Mouse (Mus musculus): ENCODE data around the gene Zp3. TPM values are rescaled to one million over a fixed set of nuclear protein-coding genes. Genes with fewer than 3 reads are reported as not detected.
A peak's percentile ranks its signal among the peaks of the same experiment; 100 is the strongest.

The Zp3 gene
- polyA plus RNA-seq, 1 experiment from 2014 or later: 0.23 TPM

DNA sequence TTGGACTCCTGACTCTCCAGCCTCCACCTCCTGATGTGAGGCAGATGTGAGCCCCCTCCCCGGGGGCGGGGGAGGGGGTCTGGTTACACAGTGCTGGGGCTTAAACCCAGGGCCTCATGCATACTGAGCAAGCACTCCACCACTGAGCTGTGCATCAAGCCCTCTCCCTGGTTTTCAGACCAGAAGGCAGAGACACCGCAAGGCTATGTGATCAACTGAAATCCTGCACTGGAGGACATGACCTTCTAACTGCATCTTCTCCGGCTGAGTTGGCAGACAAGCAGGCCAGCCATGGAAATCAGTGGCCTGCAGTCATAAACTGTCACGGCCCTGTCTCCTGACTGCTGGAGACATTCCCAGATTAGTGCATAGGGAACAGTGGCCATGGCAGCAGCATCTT is 39.3 kb upstream of the Zp3 start:
- no peaks in the 10 kb centered on the region for H3K36me3 ChIP-seq (ENCODE audit: control insufficient read depth, insufficient read depth, low read length)
- no peaks in the 10 kb centered on the region for H3K9me3 ChIP-seq (replicated peaks; ENCODE audit: control insufficient read depth, low read length, poor library complexity, severe bottlenecking)
- H3K4me2 ChIP-seq (ENCODE audit: low read length): no peak overlapping the region
- H3K27me3 ChIP-seq (ENCODE audit: control insufficient read depth, insufficient read depth, low read depth, low read length): no peaks in the 10 kb centered on the region
- H3K27ac ChIP-seq (ENCODE audit: low read length): no peak overlapping the region
- 60% methylated on average over 5 of the region's 5 CpGs for WGBS
- no peak for ATAC-seq
- no peak overlapping the region for H3K4me3 ChIP-seq (ENCODE audit: low read depth, low read length)
- H3K9ac ChIP-seq (ENCODE audit: low read depth, low read length): no peak overlapping the region
- H3K4me1 ChIP-seq (ENCODE audit: control insufficient read depth, insufficient read depth, low read length): no peaks in the 10 kb centered on the region

DNA sequence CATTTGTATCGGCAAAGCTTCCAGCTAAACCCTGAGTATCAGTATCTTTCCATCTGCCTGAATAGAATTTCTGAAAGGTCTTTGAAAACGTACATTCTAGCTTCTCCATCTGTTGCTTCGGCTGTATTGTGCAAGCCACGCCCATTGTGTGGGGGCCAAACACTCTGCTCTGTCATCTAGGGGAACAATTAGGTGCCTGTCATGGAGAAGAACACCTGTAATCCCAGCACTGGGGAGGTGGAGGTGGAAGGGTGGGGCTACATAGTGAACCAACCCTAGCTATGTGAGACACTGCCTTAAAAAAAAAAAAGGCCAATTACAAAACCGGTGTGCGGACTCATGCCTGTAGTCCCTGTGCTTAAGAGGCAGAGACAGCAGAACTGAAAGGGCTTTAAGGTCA is 37.2 kb upstream of the Zp3 start:
- Histone ChIP-seq H3K4me1 (ENCODE audit: control insufficient read depth, insufficient read depth, low read length) (peaks cover 5% of the 10 kb centered on the region; the same call in 1 of the 2 replicates), H3K9ac (ENCODE audit: low read depth, low read length) (no peak overlapping the region), H3K27ac (ENCODE audit: low read length) (no peak overlapping the region), H3K4me3 (ENCODE audit: low read depth, low read length) (no peak overlapping the region), H3K36me3 (ENCODE audit: control insufficient read depth, insufficient read depth, low read length) (no peaks in the 10 kb centered on the region), H3K9me3 (replicated peaks; ENCODE audit: control insufficient read depth, low read length, poor library complexity, severe bottlenecking) (no peaks in the 10 kb centered on the region), H3K4me2 (ENCODE audit: low read length) (no peak overlapping the region), H3K27me3 (ENCODE audit: control insufficient read depth, insufficient read depth, low read depth, low read length) (no peaks in the 10 kb centered on the region)
- WGBS: 70% methylated on average over 6 of the region's 6 CpGs
- ATAC-seq: no peak

DNA sequence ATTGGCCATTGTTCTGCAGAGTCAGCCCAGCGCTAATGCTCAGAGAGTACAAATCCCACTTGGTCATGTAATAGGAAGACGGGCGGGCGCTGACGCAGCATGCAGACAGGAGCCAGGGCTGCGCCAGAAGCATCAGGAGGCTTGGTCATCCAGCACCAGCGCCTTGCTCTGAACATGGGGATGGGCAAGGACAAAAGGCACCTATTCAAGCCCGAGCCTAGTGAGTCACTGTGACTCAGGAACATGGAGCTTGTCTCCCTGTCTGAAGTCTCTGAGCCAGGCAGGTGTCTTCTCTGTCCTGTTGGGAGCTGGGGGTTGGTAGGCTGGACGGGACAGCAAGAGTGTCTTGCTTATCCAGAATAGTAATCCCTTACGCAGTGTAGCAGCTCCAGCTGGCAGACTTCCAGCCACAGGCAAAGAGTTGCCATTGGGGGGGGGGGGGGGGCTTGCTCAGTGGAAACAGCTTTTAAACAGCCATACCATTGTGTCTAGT is 33.9 kb upstream of the Zp3 start:
- H3K36me3 ChIP-seq (ENCODE audit: control insufficient read depth, insufficient read depth, low read length): no peaks in the 10 kb centered on the region
- WGBS: 38% methylated on average over 10 of the region's 10 CpGs
- no peak for ATAC-seq
- H3K27me3 ChIP-seq (ENCODE audit: control insufficient read depth, insufficient read depth, low read depth, low read length): no peaks in the 10 kb centered on the region
- no peak overlapping the region for H3K27ac ChIP-seq (ENCODE audit: low read length)
- H3K4me1 ChIP-seq (ENCODE audit: control insufficient read depth, insufficient read depth, low read length): peaks cover 5% of the 10 kb centered on the region; the same call in 1 of the 2 replicates
- no peak overlapping the region for H3K4me3 ChIP-seq (ENCODE audit: low read depth, low read length)
- H3K4me2 ChIP-seq (ENCODE audit: low read length): peak overlapping the region; percentile 33
- H3K9ac ChIP-seq (ENCODE audit: low read depth, low read length): peak overlapping the region; percentile 41; the same call in 1 of the 2 replicates
- no peaks in the 10 kb centered on the region for H3K9me3 ChIP-seq (replicated peaks; ENCODE audit: control insufficient read depth, low read length, poor library complexity, severe bottlenecking)

DNA sequence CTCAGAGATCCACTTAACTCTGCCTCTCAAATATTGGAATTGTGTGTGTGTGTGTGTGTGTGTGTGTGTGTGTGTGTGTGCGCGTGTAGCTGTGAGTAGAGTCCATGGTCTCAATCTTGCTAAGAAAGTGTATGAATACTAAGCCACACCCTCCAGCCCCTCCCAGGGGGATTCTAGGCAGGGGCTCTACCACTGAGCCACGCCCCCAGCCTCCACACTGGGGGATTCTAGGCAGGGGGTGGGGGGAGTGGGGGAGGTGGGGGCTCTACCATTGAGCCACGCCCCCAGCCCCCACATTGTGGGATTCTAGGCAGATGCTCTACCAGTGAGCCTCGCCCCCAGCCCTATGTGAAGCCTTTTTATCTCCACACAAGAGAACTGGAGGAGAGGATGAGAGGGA is 33.3 kb upstream of the Zp3 start:
- H3K27ac ChIP-seq (ENCODE audit: low read length): no peak overlapping the region
- ATAC-seq: no peak
- H3K4me1 ChIP-seq (ENCODE audit: control insufficient read depth, insufficient read depth, low read length): peaks cover 5% of the 10 kb centered on the region; the same call in 1 of the 2 replicates
- H3K9me3 ChIP-seq (replicated peaks; ENCODE audit: control insufficient read depth, low read length, poor library complexity, severe bottlenecking): no peaks in the 10 kb centered on the region
- no peak overlapping the region for H3K4me3 ChIP-seq (ENCODE audit: low read depth, low read length)
- no peaks in the 10 kb centered on the region for H3K27me3 ChIP-seq (ENCODE audit: control insufficient read depth, insufficient read depth, low read depth, low read length)
- WGBS: 72% methylated on average over 5 of the region's 5 CpGs
- no peak overlapping the region for H3K9ac ChIP-seq (ENCODE audit: low read depth, low read length)
- H3K4me2 ChIP-seq (ENCODE audit: low read length): no peak overlapping the region
- no peaks in the 10 kb centered on the region for H3K36me3 ChIP-seq (ENCODE audit: control insufficient read depth, insufficient read depth, low read length)

DNA sequence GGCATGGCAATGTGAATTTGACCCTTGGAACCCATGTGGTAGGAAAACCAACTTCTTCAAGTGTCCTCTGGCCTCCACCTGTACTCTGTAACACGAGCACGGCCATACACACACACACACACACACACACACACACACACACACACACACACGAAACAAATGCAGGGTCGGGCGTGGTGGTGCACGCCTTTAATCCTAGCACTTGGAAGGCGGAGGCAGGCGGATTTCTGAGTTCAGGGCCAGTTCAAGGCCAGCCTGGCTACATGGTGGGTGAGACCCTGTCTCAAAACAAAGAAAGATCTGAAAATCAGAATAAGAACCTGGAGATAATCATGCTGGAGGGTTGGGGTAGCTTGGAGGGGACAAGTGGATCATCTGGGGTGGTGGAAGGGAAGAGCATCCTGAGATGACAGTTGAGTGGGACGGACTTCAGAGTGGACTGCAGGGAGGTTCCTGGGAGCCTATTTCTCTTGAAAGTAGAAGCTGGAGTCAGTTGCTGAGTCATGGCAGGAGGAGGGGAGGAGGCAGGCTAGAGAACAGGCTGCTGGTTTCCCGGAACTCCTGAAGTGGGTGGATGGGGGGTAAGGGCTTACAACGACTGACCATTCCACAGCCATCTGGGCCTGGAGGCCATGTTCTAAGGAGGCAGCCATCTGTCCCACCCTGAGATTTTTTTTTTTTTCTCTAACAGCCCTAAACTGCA is 29.0 kb upstream of the Zp3 start:
- H3K27ac ChIP-seq (ENCODE audit: low read length): no peak overlapping the region
- no peaks in the 10 kb centered on the region for H3K36me3 ChIP-seq (ENCODE audit: control insufficient read depth, insufficient read depth, low read length)
- peaks cover 2% of the 10 kb centered on the region; the same call in 1 of the 2 replicates for H3K4me1 ChIP-seq (ENCODE audit: control insufficient read depth, insufficient read depth, low read length)
- 90% methylated on average over 11 of the region's 11 CpGs for WGBS
- no peak overlapping the region for H3K4me3 ChIP-seq (ENCODE audit: low read depth, low read length)
- ATAC-seq: no peak
- no peak overlapping the region for H3K9ac ChIP-seq (ENCODE audit: low read depth, low read length)
- H3K4me2 ChIP-seq (ENCODE audit: low read length): no peak overlapping the region
- no peaks in the 10 kb centered on the region for H3K9me3 ChIP-seq (replicated peaks; ENCODE audit: control insufficient read depth, low read length, poor library complexity, severe bottlenecking)
- no peaks in the 10 kb centered on the region for H3K27me3 ChIP-seq (ENCODE audit: control insufficient read depth, insufficient read depth, low read depth, low read length)

DNA sequence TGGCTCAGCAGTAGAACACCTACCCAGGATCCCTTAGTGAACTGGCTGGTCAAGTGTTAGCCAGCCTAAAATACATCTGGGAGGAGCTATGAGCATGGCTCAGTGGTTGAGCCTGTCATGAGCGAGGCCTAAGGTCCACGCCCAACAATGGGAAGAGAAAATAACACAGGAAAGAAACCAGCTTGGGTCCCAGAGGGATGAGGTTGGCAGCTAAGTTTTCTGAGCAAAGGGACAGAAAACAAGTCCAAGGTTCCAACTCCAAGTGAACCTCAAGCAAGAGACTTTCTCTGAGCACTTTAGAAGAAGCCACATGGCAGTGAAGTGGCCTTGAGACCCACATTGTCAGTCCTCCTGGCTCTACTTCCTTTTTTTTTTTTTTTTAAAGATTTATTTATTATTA is 28.2 kb upstream of the Zp3 start:
- no peaks in the 10 kb centered on the region for H3K36me3 ChIP-seq (ENCODE audit: control insufficient read depth, insufficient read depth, low read length)
- no peak overlapping the region for H3K27ac ChIP-seq (ENCODE audit: low read length)
- H3K4me2 ChIP-seq (ENCODE audit: low read length): no peak overlapping the region
- no peaks in the 10 kb centered on the region for H3K9me3 ChIP-seq (replicated peaks; ENCODE audit: control insufficient read depth, low read length, poor library complexity, severe bottlenecking)
- no peak for ATAC-seq
- no peak overlapping the region for H3K9ac ChIP-seq (ENCODE audit: low read depth, low read length)
- no peaks in the 10 kb centered on the region for H3K27me3 ChIP-seq (ENCODE audit: control insufficient read depth, insufficient read depth, low read depth, low read length)
- H3K4me3 ChIP-seq (ENCODE audit: low read depth, low read length): no peak overlapping the region
- peaks cover 1% of the 10 kb centered on the region; the same call in 1 of the 2 replicates for H3K4me1 ChIP-seq (ENCODE audit: control insufficient read depth, insufficient read depth, low read length)
- WGBS: 91% methylated on average over 2 of the region's 2 CpGs

DNA sequence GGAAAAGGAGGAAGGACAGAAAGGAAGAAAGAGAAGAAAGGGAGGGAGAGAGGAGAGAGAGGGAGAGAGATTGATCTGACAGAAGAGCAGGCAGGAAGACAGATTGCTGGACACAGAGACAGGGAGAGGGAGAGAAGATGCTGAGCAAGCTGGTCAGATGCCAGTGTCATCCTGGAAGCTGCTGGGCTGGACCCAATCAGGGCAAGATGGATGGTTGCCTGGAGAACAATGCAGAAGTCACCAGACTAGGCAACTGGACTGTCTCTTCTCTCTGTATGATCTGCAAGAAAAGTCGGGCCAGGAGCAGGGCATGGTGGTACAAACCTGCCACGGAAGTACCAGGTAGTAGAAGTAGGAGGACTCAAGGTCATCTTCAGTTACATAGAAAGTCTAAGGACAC is 27.1 kb upstream of the Zp3 start:
- Histone ChIP-seq H3K4me2 (ENCODE audit: low read length) (no peak overlapping the region), H3K9ac (ENCODE audit: low read depth, low read length) (no peak overlapping the region), H3K36me3 (ENCODE audit: control insufficient read depth, insufficient read depth, low read length) (no peaks in the 10 kb centered on the region), H3K9me3 (replicated peaks; ENCODE audit: control insufficient read depth, low read length, poor library complexity, severe bottlenecking) (no peaks in the 10 kb centered on the region), H3K27ac (ENCODE audit: low read length) (no peak overlapping the region), H3K4me1 (ENCODE audit: control insufficient read depth, insufficient read depth, low read length) (peaks cover 7% of the 10 kb centered on the region; the same call in 1 of the 2 replicates), H3K4me3 (ENCODE audit: low read depth, low read length) (no peak overlapping the region), H3K27me3 (ENCODE audit: control insufficient read depth, insufficient read depth, low read depth, low read length) (no peaks in the 10 kb centered on the region)
- WGBS: 97% methylated on average over 2 of the region's 2 CpGs
- ATAC-seq: no peak

DNA sequence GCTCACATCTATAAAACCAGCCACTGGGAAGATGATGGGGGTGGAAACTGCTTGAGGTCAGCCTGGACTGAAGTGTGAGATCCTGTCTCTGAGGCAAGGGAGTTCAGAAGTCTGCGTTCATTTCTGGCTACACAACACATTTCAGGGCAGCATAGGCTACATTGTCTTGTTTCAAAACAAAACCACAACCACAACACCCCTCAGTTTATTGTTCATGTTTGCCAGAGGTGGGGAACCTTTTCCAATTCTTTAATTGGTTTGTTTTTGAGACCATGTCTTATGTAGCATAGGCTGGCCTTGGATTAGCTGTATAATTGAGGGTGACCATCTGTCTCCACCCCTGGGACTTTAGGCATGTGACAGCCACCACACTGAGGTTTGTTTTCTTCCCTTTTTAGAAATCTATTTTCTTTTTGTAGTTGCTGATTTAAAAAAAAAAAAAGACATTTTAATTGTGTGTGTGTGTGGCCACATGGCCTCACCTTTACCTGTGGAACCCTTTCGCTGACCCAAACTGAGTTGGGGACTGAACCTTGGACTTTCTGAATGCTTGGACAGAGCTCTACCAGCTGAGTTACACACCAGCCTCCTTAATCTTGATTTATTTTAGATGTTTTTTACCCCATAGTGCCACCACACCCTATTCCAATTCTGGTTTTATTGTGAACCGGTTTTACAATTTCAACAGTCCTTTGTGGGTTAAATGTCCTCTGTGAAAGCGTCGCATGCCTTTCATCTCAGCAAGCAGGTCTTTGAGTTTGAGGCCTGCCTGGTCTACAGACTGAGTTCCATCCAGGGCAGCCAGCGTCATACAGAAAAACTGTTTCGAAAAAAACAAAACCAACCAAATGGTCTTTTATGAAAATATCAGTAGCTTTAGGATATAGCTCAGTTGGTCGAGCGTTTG is 23.3 kb upstream of the Zp3 start:
- Histone ChIP-seq H3K4me1 (ENCODE audit: control insufficient read depth, insufficient read depth, low read length) (peaks cover 12% of the 10 kb centered on the region; the same call in 1 of the 2 replicates), H3K9ac (ENCODE audit: low read depth, low read length) (peak overlapping the region; percentile 58), H3K27ac (ENCODE audit: low read length) (peak overlapping the region; percentile 87), H3K27me3 (ENCODE audit: control insufficient read depth, insufficient read depth, low read depth, low read length) (no peaks in the 10 kb centered on the region), H3K36me3 (ENCODE audit: control insufficient read depth, insufficient read depth, low read length) (no peaks in the 10 kb centered on the region), H3K9me3 (replicated peaks; ENCODE audit: control insufficient read depth, low read length, poor library complexity, severe bottlenecking) (no peaks in the 10 kb centered on the region), H3K4me3 (ENCODE audit: low read depth, low read length) (peak overlapping the region; percentile 34; the same call in 1 of the 2 replicates), H3K4me2 (ENCODE audit: low read length) (peak overlapping the region; percentile 61)
- WGBS: 81% methylated on average over 9 of the region's 9 CpGs
- no peak for ATAC-seq

All from midbrain, embryonic 16.5 days (tissue).